ENCODE assay signal across 18 mouse cellular contexts in genomic region chr16:87655579-87655978, GRCm38 (mm10). TPM values are rescaled to one million over a fixed set of nuclear protein-coding genes. Genes with fewer than 3 reads are reported as not detected.
DNase-seq lines count a peak whose midpoint lies in the region; ATAC-seq lines count a peak whose summit lies in the region.
"Had no signal": no experiment of that assay in that cellular context is flagged by ENCODE, and none has a peak within 500 bp of the region (broad histone marks: within the 10 kb centered on the region; RNA-seq: fewer than 3 reads in every experiment).

No protein-coding gene starts in this region.

- H3K4me3 ChIP-seq in kidney, embryonic 16.5 days (ENCODE audit: low read length) = no peak overlapping the region
- no peak overlapping the region for H3K4me3 ChIP-seq in midbrain, embryonic 14.5 days (replicated peaks; ENCODE audit: low read depth, low read length)
- H3K4me3 ChIP-seq in midbrain, embryonic 15.5 days = no peak overlapping the region
- H3K4me3 ChIP-seq: embryonic facial prominence, embryonic 12.5 days; limb, embryonic 13.5 days; neural tube, embryonic 12.5 days; stomach, embryonic 15.5 days had no signal

- ATAC-seq in kidney, embryonic 16.5 days (ENCODE audit: low FRiP score, low TSS enrichment) = no peak
- ATAC-seq in midbrain, embryonic 14.5 days (ENCODE audit: low FRiP score, low TSS enrichment) = no peak
- no peak for ATAC-seq in midbrain, embryonic 15.5 days (replicated peaks)
- ATAC-seq: hindbrain, embryonic 16.5 days had no signal

- H3K9ac ChIP-seq in kidney, embryonic 16.5 days (replicated peaks; ENCODE audit: low read length) = no peak overlapping the region
- H3K9ac ChIP-seq in midbrain, embryonic 14.5 days (replicated peaks; ENCODE audit: low read length) = no peak overlapping the region
- no peak overlapping the region for H3K9ac ChIP-seq in midbrain, embryonic 15.5 days
- H3K9ac ChIP-seq: embryonic facial prominence, embryonic 12.5 days; limb, embryonic 13.5 days; neural tube, embryonic 12.5 days; stomach, embryonic 15.5 days had no signal

- H3K36me3 ChIP-seq in kidney, embryonic 16.5 days (ENCODE audit: insufficient read depth, low read length) = no peaks in the 10 kb centered on the region
- H3K36me3 ChIP-seq in midbrain, embryonic 14.5 days (ENCODE audit: control insufficient read depth, insufficient read depth, low read length) = no peaks in the 10 kb centered on the region
- no peaks in the 10 kb centered on the region for H3K36me3 ChIP-seq in midbrain, embryonic 15.5 days (replicated peaks)
- H3K36me3 ChIP-seq: embryonic facial prominence, embryonic 12.5 days; limb, embryonic 13.5 days; neural tube, embryonic 12.5 days; stomach, embryonic 15.5 days had no signal

- H3K9me3 ChIP-seq in kidney, embryonic 16.5 days (ENCODE audit: low read length) = no peaks in the 10 kb centered on the region
- no peaks in the 10 kb centered on the region for H3K9me3 ChIP-seq in midbrain, embryonic 14.5 days (ENCODE audit: control insufficient read depth, low read length)
- no peaks in the 10 kb centered on the region for H3K9me3 ChIP-seq in midbrain, embryonic 15.5 days
- H3K9me3 ChIP-seq: embryonic facial prominence, embryonic 12.5 days; limb, embryonic 13.5 days; neural tube, embryonic 12.5 days; stomach, embryonic 15.5 days had no signal

- peak; percentile 27 for DNase-seq in kidney, adult 9 months
- peak; percentile 63 for DNase-seq in thymus, postnatal 14 days
- DNase-seq in thymus, adult 18-20 months = no peak
- DNase-seq in lung, postnatal 14 days = peak; percentile 34
- DNase-seq in midbrain, embryonic 14.5 days = no peak
- no peak for DNase-seq in retina, embryonic 14.5 days (ENCODE audit: low spot score)
- DNase-seq: B cell, adult 2 months; cerebellum, adult 11 months; cerebellum, postnatal 36 days; heart, postnatal 10 days had no signal

- H3K27me3 ChIP-seq in kidney, embryonic 16.5 days (ENCODE audit: insufficient read depth, low read length) = no peaks in the 10 kb centered on the region
- no peaks in the 10 kb centered on the region for H3K27me3 ChIP-seq in midbrain, embryonic 14.5 days (ENCODE audit: control insufficient read depth, insufficient read depth, low read length)
- no peaks in the 10 kb centered on the region for H3K27me3 ChIP-seq in midbrain, embryonic 15.5 days (replicated peaks)
- H3K27me3 ChIP-seq: embryonic facial prominence, embryonic 12.5 days; limb, embryonic 13.5 days; neural tube, embryonic 12.5 days; Patski; stomach, embryonic 15.5 days had no signal

- no peak overlapping the region for H3K27ac ChIP-seq in kidney, embryonic 16.5 days (ENCODE audit: low read length)
- H3K27ac ChIP-seq in midbrain, embryonic 14.5 days (replicated peaks; ENCODE audit: low read depth, low read length) = no peak overlapping the region
- no peak overlapping the region for H3K27ac ChIP-seq in midbrain, embryonic 15.5 days
- H3K27ac ChIP-seq: embryonic facial prominence, embryonic 12.5 days; neural tube, embryonic 12.5 days; stomach, embryonic 15.5 days had no signal

- H3K4me1 ChIP-seq in kidney, embryonic 16.5 days (ENCODE audit: insufficient read depth, low read length) = peaks cover 4% of the 10 kb centered on the region; the same call in 1 of the 2 replicates
- no peaks in the 10 kb centered on the region for H3K4me1 ChIP-seq in midbrain, embryonic 14.5 days (ENCODE audit: control insufficient read depth, insufficient read depth, low read length)
- no peaks in the 10 kb centered on the region for H3K4me1 ChIP-seq in midbrain, embryonic 15.5 days
- H3K4me1 ChIP-seq: neural tube, embryonic 12.5 days; stomach, embryonic 15.5 days had no signal

- no peak overlapping the region for H3K4me2 ChIP-seq in kidney, embryonic 16.5 days (replicated peaks; ENCODE audit: low read depth, low read length)
- H3K4me2 ChIP-seq in midbrain, embryonic 14.5 days (ENCODE audit: low read length) = no peak overlapping the region
- no peak overlapping the region for H3K4me2 ChIP-seq in midbrain, embryonic 15.5 days
- H3K4me2 ChIP-seq: embryonic facial prominence, embryonic 12.5 days; limb, embryonic 13.5 days; neural tube, embryonic 12.5 days; stomach, embryonic 15.5 days had no signal

- WGBS in kidney, embryonic 16.5 days = 66% methylated on average over 9 of the region's 9 CpGs
- 84% methylated on average over 9 of the region's 9 CpGs for WGBS in midbrain, embryonic 14.5 days
- WGBS in midbrain, embryonic 15.5 days = 89% methylated on average over 9 of the region's 9 CpGs

RNA-seq across cellular contexts. Expression of gene Bach1, which starts 43.2 kb away (rescaled TPM):
- polyA plus RNA-seq in kidney, embryonic 16.5 days (2015; fragmentation: Nextera tagmentation; extraction: Ambion mirVana) = 12.0 and 12.5 TPM in 2 replicates
- 16.2 and 20.3 TPM in 2 replicates for polyA plus RNA-seq in midbrain, embryonic 14.5 days (2014; fragmentation: Nextera tagmentation; extraction: Ambion mirVana)
- 21.3 and 22.0 TPM in 2 replicates for polyA plus RNA-seq in midbrain, embryonic 15.5 days (2015; fragmentation: Nextera tagmentation; extraction: Ambion mirVana)

Comparison
In these comparisons a context has a peak if more than half of its experiments do, and no peak if none do; other contexts are left out.
1. DNase-seq: peak in kidney, adult 9 months (single experiment), thymus, postnatal 14 days (single experiment) and lung, postnatal 14 days (single experiment); none in thymus, adult 18-20 months (0 of 2), midbrain, embryonic 14.5 days (single experiment) and retina, embryonic 14.5 days (single experiment).